Mouse (Mus musculus) thymus, adult 2 months (tissue): ENCODE measurements around the gene Kpna2.

ENCODE experiments used
- CTCF ChIP-seq: fragments of 200-500 bp; IDR thresholded peaks from 2 replicates; pipeline ENCODE4 v1.5.1; 2012; ENCODE audit warnings: mild to moderate bottlenecking, control low read depth, low read length, moderate library complexity, borderline replicate concordance; ENCODE audit not compliant: control insufficient read depth, poor library complexity, insufficient read depth; ENCODE audit errors: extremely low read depth
- POLR2A ChIP-seq: fragments of 200-500 bp; IDR thresholded peaks from 2 replicates; pipeline ENCODE4 v1.6.1; 2012; ENCODE audit warnings: mild to moderate bottlenecking, low read length, control low read depth, moderate library complexity; ENCODE audit not compliant: control insufficient read depth, poor library complexity, insufficient read depth; ENCODE audit errors: extremely low read depth

DNA sequence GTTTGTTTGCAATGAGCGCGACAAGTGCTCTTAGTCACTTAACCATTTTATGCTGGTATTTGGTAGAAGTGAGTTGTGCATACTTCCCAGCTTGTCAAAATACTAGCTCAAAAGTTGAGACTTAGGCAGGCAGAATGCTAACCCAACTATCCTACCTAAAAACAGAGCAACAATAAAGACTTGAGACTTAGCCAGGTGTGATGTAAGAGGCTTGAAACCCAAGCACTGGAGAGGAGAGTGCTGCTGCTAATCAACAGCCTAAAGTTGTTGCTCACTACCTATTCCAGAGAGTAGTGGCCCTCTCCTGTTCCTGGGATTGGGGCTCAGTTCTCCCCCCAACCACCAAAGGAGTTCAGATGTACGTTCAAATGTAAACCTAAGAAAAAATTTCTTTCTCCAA, 11.1 kb upstream of the Kpna2 start:
- no peak for TF ChIP-seq POLR2A
- TF ChIP-seq CTCF, result no peak
